Mouse (Mus musculus) G1E (cell line): Measurements from ENCODE around the gene Cdh15. TPM values are rescaled to one million over a fixed set of nuclear protein-coding genes. Genes with fewer than 3 reads are reported as not detected.

Source experiments
- ATAC-seq: 2 replicates; pipeline ENCODE4 v1.8.0; 2016; ENCODE audit warnings: mild to moderate bottlenecking; ENCODE audit not compliant: insufficient number of reproducible peaks, poor library complexity, low FRiP score, severe bottlenecking; ENCODE audit errors: extremely low read depth
- DNase-seq: peaks from one replicate; pipeline ENCODE4 v3.0.0; 2012; ENCODE audit warnings: low spot score
- H3K27me3 ChIP-seq: 2 replicates; pipeline ENCODE4 v1.6.1; 2012; ENCODE audit warnings: mild to moderate bottlenecking, low read length, inconsistent platforms; ENCODE audit not compliant: insufficient read depth
- H3K36me3 ChIP-seq: replicated peaks from 2 replicates; pipeline ENCODE3; 2012; ENCODE audit warnings: mild to moderate bottlenecking, inconsistent platforms
- H3K4me1 ChIP-seq: 2 replicates; pipeline ENCODE4 v1.6.1; 2012; ENCODE audit warnings: low read depth, low read length, inconsistent platforms, mixed read lengths; ENCODE audit not compliant: insufficient read depth
- H3K4me3 ChIP-seq: 2 replicates; pipeline ENCODE4 v1.5.1; 2012; ENCODE audit warnings: low read depth, mild to moderate bottlenecking, inconsistent platforms, low read length, moderate library complexity, mixed read lengths
- H3K9me3 ChIP-seq: replicated peaks from 2 replicates; pipeline ENCODE4 v1.6.1; 2012; ENCODE audit warnings: inconsistent platforms
- CTCF ChIP-seq: IDR thresholded peaks from 2 replicates; pipeline ENCODE4 v1.5.1; 2012; ENCODE audit warnings: low read depth, low read length, inconsistent platforms, mixed read lengths
- GATA1 ChIP-seq: IDR thresholded peaks from 2 replicates; pipeline ENCODE4 v1.6.1; 2012; ENCODE audit warnings: borderline replicate concordance, low read length, inconsistent platforms, mixed read lengths
- GATA2 ChIP-seq: IDR thresholded peaks from 2 replicates; pipeline ENCODE4 v1.6.1; 2012; ENCODE audit warnings: low read depth, low read length, inconsistent platforms, borderline replicate concordance
- POLR2AphosphoS5 ChIP-seq: IDR thresholded peaks from 2 replicates; pipeline ENCODE4 v1.6.1; 2012; ENCODE audit warnings: low read depth, low read length, inconsistent platforms; ENCODE audit not compliant: insufficient replicate concordance
- TAL1 ChIP-seq: conservative IDR thresholded peaks from 2 replicates; pipeline ENCODE4 v1.6.1; 2012; ENCODE audit warnings: low read depth, low read length, inconsistent platforms, mixed read lengths
- polyA plus RNA-seq: library from polyadenylated mRNA; stranded (reverse); fragments of >175 nt; gene quantifications from 2 replicates; pipeline ENCODE4 v1.2.3, GENCODE M21; 2012
- total RNA-seq, 2 experiments: library from RNA; stranded (forward) in 1 of 2; stranded (reverse) in 1 of 2; fragments of 200-1000 nt in 1 of 2; fragments of >200 nt in 1 of 2; fragmentation: Nextera tagmentation in 1 of 2; gene quantifications; 2 replicates each; pipeline ENCODE4 v1.2.3; 2014 to 2017

Gene Cdh15
- total and polyA plus RNA-seq, 3 experiments, result not detected

DNA sequence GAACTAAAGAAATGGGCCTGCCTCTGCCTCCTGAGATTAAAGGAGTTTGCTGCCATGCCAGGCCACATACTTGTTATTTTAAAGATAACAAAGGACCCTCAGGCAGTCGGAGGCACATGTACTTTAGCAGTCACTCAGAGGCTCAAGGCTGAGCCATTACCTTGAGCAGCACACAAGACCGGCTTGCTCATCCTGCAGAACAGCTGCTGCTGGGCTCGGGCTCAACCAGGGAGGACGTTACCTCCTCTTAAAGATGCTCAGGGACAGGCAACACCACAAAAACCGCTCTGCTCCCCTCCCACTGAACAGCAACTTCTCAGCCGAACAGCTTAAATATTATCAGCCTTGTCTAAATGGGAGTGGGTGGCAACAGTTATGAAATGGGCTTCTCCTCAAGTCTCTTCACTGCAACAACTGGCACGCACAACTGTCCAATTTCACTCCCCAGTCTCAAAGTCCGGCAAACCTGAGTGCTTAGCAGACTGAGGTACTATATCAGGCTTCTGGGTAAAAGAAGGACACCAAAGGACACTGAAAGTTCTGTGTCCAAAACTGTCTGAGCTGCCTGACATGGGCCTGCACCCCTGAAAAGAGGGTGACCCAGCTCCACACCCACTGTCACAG, 54.2 kb downstream of the Cdh15 start:
- Histone ChIP-seq H3K36me3 (peaks cover 95% of the 10 kb centered on the region), H3K4me1 (peaks cover 32% of the 10 kb centered on the region)

DNA sequence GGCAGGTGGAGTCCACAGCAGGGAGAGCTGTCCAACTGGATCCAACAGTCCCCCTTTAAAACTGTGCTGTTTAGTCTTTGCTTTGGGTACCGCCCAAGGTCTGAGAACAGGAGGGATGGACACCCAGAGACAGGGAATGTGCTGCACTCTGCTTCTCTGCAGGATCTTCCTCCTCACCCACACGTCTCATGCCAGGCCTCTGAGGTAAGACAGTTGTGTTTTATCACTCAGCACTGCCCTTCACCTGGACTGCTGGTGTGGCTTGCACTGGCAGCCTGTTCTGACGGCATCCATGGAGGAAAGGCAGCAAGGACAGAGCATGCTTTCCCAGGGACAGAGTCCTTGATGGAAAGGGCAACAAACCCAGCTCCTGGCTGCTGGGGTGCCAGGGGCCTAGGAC, 54.8 kb downstream of the Cdh15 start:
- no peak for TF ChIP-seq GATA1
- no peak for TF ChIP-seq TAL1
- no peak for TF ChIP-seq CTCF
- TF ChIP-seq POLR2AphosphoS5, result no peak
- TF ChIP-seq GATA2, result no peak
- peaks cover 95% of the 10 kb centered on the region for H3K36me3 ChIP-seq
- no peak for DNase-seq
- H3K4me1 ChIP-seq, result peaks cover 37% of the 10 kb centered on the region
- no peaks in the 10 kb centered on the region for H3K27me3 ChIP-seq
- ATAC-seq, result no peak
- no peak overlapping the region for H3K4me3 ChIP-seq
- H3K9me3 ChIP-seq, result no peaks in the 10 kb centered on the region

More for the DNA sequence above, 54.2 kb downstream of the Cdh15 start:
- Histone ChIP-seq H3K9me3 (no peaks in the 10 kb centered on the region), H3K27me3 (no peaks in the 10 kb centered on the region), H3K4me3 (no peak overlapping the region)
- TF ChIP-seq CTCF (no peak), TAL1 (no peak), GATA1 (no peak), GATA2 (no peak), POLR2AphosphoS5 (no peak)
- ATAC-seq (no peak), DNase-seq (no peak)

DNA sequence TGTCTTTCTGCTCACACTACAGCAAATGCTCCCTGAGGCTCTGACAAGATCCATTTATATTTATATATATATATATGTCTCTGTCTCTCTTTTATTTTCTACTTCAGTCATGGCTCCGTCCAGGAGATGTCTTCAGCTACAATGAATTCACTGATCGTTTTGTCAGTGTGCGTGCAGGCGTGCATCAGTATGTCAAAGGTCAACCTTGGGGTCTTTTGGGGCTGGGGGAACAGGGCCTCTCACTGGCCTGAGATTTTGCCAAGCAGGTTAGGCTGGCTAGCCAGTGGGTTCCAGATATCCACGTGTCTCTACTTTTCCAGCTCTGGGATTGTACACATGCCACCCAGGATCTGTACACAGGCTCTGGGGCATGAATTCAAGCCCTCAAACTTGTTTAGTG, 55.2 kb downstream of the Cdh15 start:
- H3K4me1 ChIP-seq, result peaks cover 41% of the 10 kb centered on the region
- DNase-seq (no peak), ATAC-seq (no peak)
- H3K4me3 ChIP-seq, result no peak overlapping the region
- no peak for TF ChIP-seq GATA1
- no peak for TF ChIP-seq GATA2
- TF ChIP-seq POLR2AphosphoS5, result no peak
- no peak for TF ChIP-seq TAL1
- H3K27me3 ChIP-seq, result no peaks in the 10 kb centered on the region
- H3K9me3 ChIP-seq, result no peaks in the 10 kb centered on the region
- H3K36me3 ChIP-seq, result peaks cover 95% of the 10 kb centered on the region

- Histone ChIP-seq H3K4me3 (no peak overlapping the region), H3K27me3 (no peaks in the 10 kb centered on the region), H3K9me3 (no peaks in the 10 kb centered on the region), H3K4me1 (peaks cover 52% of the 10 kb centered on the region), H3K36me3 (peaks cover 94% of the 10 kb centered on the region)
- TF ChIP-seq GATA1 (no peak), POLR2AphosphoS5 (no peak), GATA2 (no peak), CTCF (no peak), TAL1 (no peak)
- DNase-seq, result no peak
- ATAC-seq, result no peak
These were observed 56.7 kb downstream of the Cdh15 start for GRCm38 (mm10) chr8:122904496-122904895.

GRCm38 (mm10) chr8:122905346-122905745, 57.6 kb downstream of the Cdh15 start:
- Histone ChIP-seq H3K4me3 (no peak overlapping the region), H3K27me3 (no peaks in the 10 kb centered on the region), H3K4me1 (peaks cover 55% of the 10 kb centered on the region), H3K36me3 (peaks cover 94% of the 10 kb centered on the region), H3K9me3 (no peaks in the 10 kb centered on the region)
- no peak for DNase-seq
- TF ChIP-seq GATA2, result no peak
- ATAC-seq, result no peak

- H3K4me3 ChIP-seq, result no peak overlapping the region
- H3K9me3 ChIP-seq, result no peaks in the 10 kb centered on the region
- peak; percentile 80 for TF ChIP-seq CTCF
- TF ChIP-seq GATA1, result no peak
- ATAC-seq (peak; percentile 34), DNase-seq (peak; percentile 55)
- no peaks in the 10 kb centered on the region for H3K27me3 ChIP-seq
- peaks cover 94% of the 10 kb centered on the region for H3K36me3 ChIP-seq
- H3K4me1 ChIP-seq, result peaks cover 55% of the 10 kb centered on the region
These were observed 58.8 kb downstream of the Cdh15 start for GRCm38 (mm10) chr8:122906463-122907021.

DNA sequence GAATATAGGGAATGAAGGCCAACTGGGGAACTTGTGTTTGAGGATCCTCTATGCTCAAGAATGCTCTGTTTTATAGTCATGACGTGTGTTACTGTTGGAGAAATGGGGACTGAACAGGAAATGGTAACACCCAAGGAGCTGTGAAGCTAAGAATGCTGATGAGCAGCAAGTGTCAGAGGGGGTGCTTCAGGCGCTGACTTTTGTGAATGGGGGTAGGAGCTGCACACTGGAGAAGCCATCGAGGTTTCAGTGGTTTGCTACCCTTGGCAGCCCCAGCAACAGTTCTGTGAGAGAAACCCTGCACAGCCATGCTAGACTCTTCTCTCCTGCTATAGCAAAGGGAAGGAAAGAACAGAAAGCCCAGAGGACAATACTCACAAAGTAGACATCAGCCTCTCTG, 64.4 kb downstream of the Cdh15 start:
- Histone ChIP-seq H3K36me3 (peaks cover 95% of the 10 kb centered on the region), H3K4me1 (peaks cover 51% of the 10 kb centered on the region), H3K27me3 (no peaks in the 10 kb centered on the region), H3K9me3 (no peaks in the 10 kb centered on the region), H3K4me3 (no peak overlapping the region)
- no peak for TF ChIP-seq CTCF
- no peak for TF ChIP-seq POLR2AphosphoS5
- no peak for TF ChIP-seq TAL1
- TF ChIP-seq GATA2, result no peak
- no peak for TF ChIP-seq GATA1
- no peak for DNase-seq
- ATAC-seq, result no peak
